ENCODE assay signal across 18 mouse cellular contexts in the genomic region with DNA sequence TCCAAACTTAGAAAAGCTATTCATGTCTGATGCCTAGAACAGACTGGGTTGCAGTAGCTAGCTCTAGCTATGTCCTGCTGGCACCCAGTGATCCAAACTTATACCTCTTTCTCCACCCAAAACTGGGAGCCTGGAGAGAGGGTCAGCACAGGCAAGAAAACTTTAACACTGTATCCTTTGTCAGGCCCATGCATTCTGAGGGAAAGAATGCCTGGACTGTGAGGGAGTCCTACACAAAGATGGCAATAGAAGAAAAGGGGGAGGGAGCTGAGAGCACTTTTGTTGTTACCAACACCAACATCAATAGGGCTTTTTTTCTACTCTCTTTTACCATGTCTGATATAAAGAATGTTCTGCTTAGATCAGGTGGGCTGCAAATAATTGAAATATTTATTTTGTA. TPM values are rescaled to one million over a fixed set of nuclear protein-coding genes. Genes with fewer than 3 reads are reported as not detected.
"Had no signal": no experiment of that assay in that cellular context is flagged by ENCODE, and none has a peak within 500 bp of the region (broad histone marks: within the 10 kb centered on the region; RNA-seq: fewer than 3 reads in every experiment).

No protein-coding gene starts in this region.

- H3K36me3 ChIP-seq: limb, embryonic 13.5 days; midbrain, embryonic 10.5 days; midbrain, embryonic 15.5 days; neural tube, embryonic 13.5 days; stomach, embryonic 15.5 days had no signal

- H3K9me3 ChIP-seq: limb, embryonic 13.5 days; midbrain, embryonic 10.5 days; midbrain, embryonic 15.5 days; neural tube, embryonic 13.5 days; stomach, embryonic 15.5 days had no signal

- H3K4me1 ChIP-seq: limb, embryonic 13.5 days; midbrain, embryonic 10.5 days; midbrain, embryonic 15.5 days; stomach, embryonic 15.5 days had no signal

- H3K4me3 ChIP-seq: limb, embryonic 13.5 days; midbrain, embryonic 10.5 days; midbrain, embryonic 15.5 days; neural tube, embryonic 13.5 days; stomach, embryonic 15.5 days had no signal

- H3K27me3 ChIP-seq: limb, embryonic 13.5 days; midbrain, embryonic 15.5 days; neural tube, embryonic 13.5 days; stomach, embryonic 15.5 days had no signal

- ATAC-seq: lung, postnatal 0 days; midbrain, embryonic 15.5 days had no signal

- H3K9ac ChIP-seq: limb, embryonic 13.5 days; liver, embryonic 14.5 days; midbrain, embryonic 15.5 days; neural tube, embryonic 13.5 days; stomach, embryonic 15.5 days had no signal

- DNase-seq: kidney, adult 11 months; kidney, adult 9 months; kidney, postnatal 36 days; lung, adult 2 months; lung, postnatal 36 days; right cerebral cortex, postnatal 14 days; thymus, postnatal 4 days had no signal

- H3K4me2 ChIP-seq: limb, embryonic 13.5 days; midbrain, embryonic 15.5 days; neural tube, embryonic 13.5 days; stomach, embryonic 15.5 days had no signal

- H3K27ac ChIP-seq: kidney, postnatal 0 days; limb, embryonic 13.5 days; liver, embryonic 14.5 days; midbrain, embryonic 10.5 days; midbrain, embryonic 15.5 days; neural tube, embryonic 13.5 days; stomach, embryonic 15.5 days had no signal

RNA-seq across cellular contexts. Expression of a gene that starts 55.4 kb away (rescaled TPM):
- total RNA-seq: monocyte, adult 5-6 weeks had no signal
- polyA plus RNA-seq: liver, adult 2 months; spleen, adult 2 months had no signal
